Mouse (Mus musculus) brown adipose tissue, adult 24 weeks (tissue): ENCODE measurements around the gene Errfi1. TPM values are rescaled to one million over a fixed set of nuclear protein-coding genes. Genes with fewer than 3 reads are reported as not detected.

Source experiments
- H3K27ac ChIP-seq: fragments of 200-500 bp; replicated peaks from 2 replicates; pipeline ENCODE4 v1.5.1; 2012; ENCODE audit warnings: low read depth, mild to moderate bottlenecking, low read length
- H3K4me1 ChIP-seq: fragments of 200-500 bp; 2 replicates; pipeline ENCODE4 v1.6.1; 2012; ENCODE audit warnings: low read length, mixed read lengths; ENCODE audit not compliant: control insufficient read depth, insufficient read depth, insufficient read length
- H3K4me3 ChIP-seq: fragments of 200-500 bp; 2 replicates; pipeline ENCODE4 v1.5.1; 2012; ENCODE audit warnings: low read depth, mild to moderate bottlenecking, low read length, moderate library complexity; ENCODE audit not compliant: insufficient read depth
- polyA plus RNA-seq: library from polyadenylated mRNA; stranded (reverse); fragments of >200 nt; gene quantifications from 2 replicates; pipeline ENCODE4 v1.2.4, GENCODE M21; 2012; ENCODE audit not compliant: missing spikeins, insufficient read depth, insufficient read length

Gene Errfi1
- polyA plus RNA-seq, result 14.8 and 32.1 TPM in 2 replicates

- Histone ChIP-seq H3K4me1 (no peaks in the 10 kb centered on the region), H3K4me3 (peak within 1 kb of the TSS; percentile 53), H3K27ac (peak within 1 kb of the TSS; percentile 37)
These were observed at the start of gene Errfi1 for GRCm38 (mm10) chr4:150853680-150854461. TSS of gene Errfi1 (plus strand) at chr4:150853919.

- Histone ChIP-seq H3K4me3 (no peak overlapping the region), H3K27ac (no peak overlapping the region), H3K4me1 (peaks cover 10% of the 10 kb centered on the region)
These were observed 49.5 kb upstream of the Errfi1 start for GRCm38 (mm10) chr4:150804204-150804603.

GRCm38 (mm10) chr4:150807727-150808470 lies 45.8 kb upstream of the Errfi1 start:
- H3K27ac ChIP-seq, result no peak overlapping the region
- no peak overlapping the region for H3K4me3 ChIP-seq
- peaks cover 3% of the 10 kb centered on the region; the same call in 1 of the 2 replicates for H3K4me1 ChIP-seq

GRCm38 (mm10) chr4:150808471-150808847 lies 45.3 kb upstream of the Errfi1 start:
- Histone ChIP-seq H3K27ac (no peak overlapping the region), H3K4me3 (no peak overlapping the region; the same call in 1 of the 2 replicates)

GRCm38 (mm10) chr4:150809323-150809722 lies 44.4 kb upstream of the Errfi1 start:
- Histone ChIP-seq H3K4me1 (peaks cover 3% of the 10 kb centered on the region; the same call in 1 of the 2 replicates), H3K27ac (no peak overlapping the region), H3K4me3 (no peak overlapping the region)

More at GRCm38 (mm10) chr4:150808471-150808847, 45.3 kb upstream of the Errfi1 start:
- peaks cover 3% of the 10 kb centered on the region; the same call in 1 of the 2 replicates for H3K4me1 ChIP-seq

- no peak overlapping the region for H3K27ac ChIP-seq
These were observed 38.6 kb upstream of the Errfi1 start for GRCm38 (mm10) chr4:150815144-150815543.

GRCm38 (mm10) chr4:150816414-150816951 lies 37.2 kb upstream of the Errfi1 start:
- Histone ChIP-seq H3K27ac (no peak overlapping the region), H3K4me1 (0 out of 2 replicates have a peak, but pooled peaks cover 2% of the 10 kb centered on the region), H3K4me3 (no peak overlapping the region)

More at GRCm38 (mm10) chr4:150815144-150815543, 38.6 kb upstream of the Errfi1 start:
- Histone ChIP-seq H3K4me3 (no peak overlapping the region), H3K4me1 (0 out of 2 replicates have a peak, but pooled peaks cover 2% of the 10 kb centered on the region)

GRCm38 (mm10) chr4:150819126-150819910 lies 34.4 kb upstream of the Errfi1 start:
- Histone ChIP-seq H3K4me3 (no peak overlapping the region), H3K4me1 (peaks cover 5% of the 10 kb centered on the region; the same call in 1 of the 2 replicates), H3K27ac (0 out of 2 replicates have a peak overlapping the region, but pooled peaks have one; percentile 16)

GRCm38 (mm10) chr4:150821381-150821780 lies 32.3 kb upstream of the Errfi1 start:
- H3K27ac ChIP-seq, result no peak overlapping the region

GRCm38 (mm10) chr4:150822624-150823023 lies 31.1 kb upstream of the Errfi1 start:
- H3K4me1 ChIP-seq, result peaks cover 5% of the 10 kb centered on the region; the same call in 1 of the 2 replicates
- H3K4me3 ChIP-seq, result no peak overlapping the region
- no peak overlapping the region for H3K27ac ChIP-seq

More at GRCm38 (mm10) chr4:150821381-150821780, 32.3 kb upstream of the Errfi1 start:
- Histone ChIP-seq H3K4me3 (no peak overlapping the region), H3K4me1 (peaks cover 5% of the 10 kb centered on the region; the same call in 1 of the 2 replicates)

GRCm38 (mm10) chr4:150823614-150824480 lies 29.9 kb upstream of the Errfi1 start:
- Histone ChIP-seq H3K4me3 (no peak overlapping the region), H3K27ac (no peak overlapping the region), H3K4me1 (peaks cover 5% of the 10 kb centered on the region; the same call in 1 of the 2 replicates)

GRCm38 (mm10) chr4:150824877-150825276 lies 28.8 kb upstream of the Errfi1 start:
- H3K4me3 ChIP-seq, result no peak overlapping the region
- no peak overlapping the region for H3K27ac ChIP-seq
- peaks cover 3% of the 10 kb centered on the region; the same call in 1 of the 2 replicates for H3K4me1 ChIP-seq

GRCm38 (mm10) chr4:150825531-150825930 lies 28.2 kb upstream of the Errfi1 start:
- no peak overlapping the region for H3K27ac ChIP-seq
- H3K4me3 ChIP-seq, result no peak overlapping the region
- peaks cover 3% of the 10 kb centered on the region; the same call in 1 of the 2 replicates for H3K4me1 ChIP-seq
